Mouse (Mus musculus) embryonic stem cell, embryonic (primary cell): Measurements from ENCODE around the gene Dync1i1.

Experiments used
- CTCF ChIA-PET, 4 experiments: fragments of 300-600 bp in 2 of 4; fragments of 350-600 bp in 2 of 4; sonication (Branson Sonifier 250); formaldehyde crosslinking; loops; one replicate each; lab custom pipeline; 2022; ENCODE audit warnings: inconsistent platforms in 2 of 4; lab: Charles Lee
- POLR2A ChIA-PET, 4 experiments: fragments of 300-600 bp in 2 of 4; fragments of 350-600 bp in 2 of 4; sonication (Branson Sonifier 250); formaldehyde crosslinking; loops; one replicate each; lab custom pipeline; 2022; ENCODE audit warnings: antibody characterized with exemption in 4 of 4, inconsistent platforms in 1 of 4; lab: Charles Lee

The Dync1i1 gene

GRCm38 (mm10) chr6:5911295-5911694 lies 185.9 kb downstream of the Dync1i1 start:
- ChIA-PET CTCF (interaction anchor here in 1 of 4 experiments (0.6 kb wide), 1 partner anchor 208 kb away, joined by 3 read pairs; no protein-coding TSS in a partner anchor), POLR2A (interaction anchor here in 1 of 4 experiments (1.0 kb wide), 1 partner anchor 66 kb away, joined by 6 read pairs; no protein-coding TSS in a partner anchor)

- ChIA-PET CTCF (no interaction called here), POLR2A (no interaction called here)
Measured at GRCm38 (mm10) chr6:5915028-5915427, 189.6 kb downstream of the Dync1i1 start.

GRCm38 (mm10) chr6:5920670-5921069 lies 195.2 kb downstream of the Dync1i1 start:
- CTCF ChIA-PET, result no interaction called here
- POLR2A ChIA-PET, result no interaction called here

- ChIA-PET CTCF (no interaction called here), POLR2A (no interaction called here)
Measured at GRCm38 (mm10) chr6:5922676-5923075, 197.2 kb downstream of the Dync1i1 start.

GRCm38 (mm10) chr6:5923148-5923547 lies 197.7 kb downstream of the Dync1i1 start:
- CTCF ChIA-PET, result no interaction called here
- POLR2A ChIA-PET, result no interaction called here

GRCm38 (mm10) chr6:5930140-5930539 lies 204.7 kb downstream of the Dync1i1 start:
- ChIA-PET POLR2A (interaction anchor here in 1 of 4 experiments (0.6 kb wide), 1 partner anchor 1039 kb away, joined by 3 read pairs; no protein-coding TSS in a partner anchor), CTCF (no interaction called here)

GRCm38 (mm10) chr6:5935587-5936353 lies 210.3 kb downstream of the Dync1i1 start:
- ChIA-PET CTCF (no interaction called here), POLR2A (no interaction called here)

GRCm38 (mm10) chr6:5949812-5950392 lies 224.5 kb downstream of the Dync1i1 start:
- POLR2A ChIA-PET, result no interaction called here
- CTCF ChIA-PET, result no interaction called here

GRCm38 (mm10) chr6:5956316-5956913 lies 231.0 kb downstream of the Dync1i1 start:
- POLR2A ChIA-PET, result no interaction called here
- CTCF ChIA-PET, result no interaction called here

- ChIA-PET CTCF (no interaction called here), POLR2A (no interaction called here)
Measured at GRCm38 (mm10) chr6:5960728-5961127, 235.3 kb downstream of the Dync1i1 start.

- CTCF ChIA-PET, result no interaction called here
- POLR2A ChIA-PET, result no interaction called here
Measured at GRCm38 (mm10) chr6:5961960-5962359, 236.5 kb downstream of the Dync1i1 start.

GRCm38 (mm10) chr6:5966376-5966775 lies 240.9 kb downstream of the Dync1i1 start:
- POLR2A ChIA-PET, result no interaction called here
- CTCF ChIA-PET, result no interaction called here

GRCm38 (mm10) chr6:5966806-5967445 lies 241.5 kb downstream of the Dync1i1 start:
- CTCF ChIA-PET, result no interaction called here
- POLR2A ChIA-PET, result no interaction called here

GRCm38 (mm10) chr6:5967545-5967944 lies 242.1 kb downstream of the Dync1i1 start:
- ChIA-PET CTCF (interaction anchor here in 1 of 4 experiments (0.6 kb wide), 1 partner anchor 508 kb away, joined by 3 read pairs; no protein-coding TSS in a partner anchor), POLR2A (no interaction called here)

GRCm38 (mm10) chr6:5969613-5970012 lies 244.2 kb downstream of the Dync1i1 start:
- ChIA-PET CTCF (interaction anchor here in 1 of 4 experiments (0.6 kb wide), 1 partner anchor 311 kb away, joined by 3 read pairs; no protein-coding TSS in a partner anchor), POLR2A (no interaction called here)

GRCm38 (mm10) chr6:5976241-5976640 lies 250.8 kb downstream of the Dync1i1 start:
- POLR2A ChIA-PET, result no interaction called here

GRCm38 (mm10) chr6:5977238-5977920 lies 251.9 kb downstream of the Dync1i1 start:
- ChIA-PET CTCF (interaction anchor here in 1 of 4 experiments (0.7 kb wide), 2 partner anchors 576 to 979 kb away, joined by 3 to 4 read pairs; no protein-coding TSS in a partner anchor), POLR2A (interaction anchor here in 1 of 4 experiments (0.7 kb wide), 3 partner anchors 103 to 790 kb away, joined by 3 read pairs; no protein-coding TSS in a partner anchor)

More at GRCm38 (mm10) chr6:5976241-5976640, 250.8 kb downstream of the Dync1i1 start:
- CTCF ChIA-PET, result interaction anchor here in 1 of 4 experiments (0.6 kb wide), 1 partner anchor 354 kb away, joined by 3 read pairs; no protein-coding TSS in a partner anchor

- ChIA-PET CTCF (no interaction called here), POLR2A (no interaction called here)
Measured at GRCm38 (mm10) chr6:5991243-5991642, 265.8 kb downstream of the Dync1i1 start.
